Mouse (Mus musculus) MEL (cell line): ENCODE results near the gene Rnf181. TPM values are rescaled to one million over a fixed set of nuclear protein-coding genes. Genes with fewer than 3 reads are reported as not detected.

Source experiments
- DNase-seq: peaks from one replicate; pipeline ENCODE4 v3.0.0; 2011; ENCODE audit warnings: low read depth, low spot score
- H3K27ac ChIP-seq: 2 replicates; pipeline ENCODE4 v1.5.1; 2012; ENCODE audit warnings: low read depth, mild to moderate bottlenecking, control low read depth, low read length, moderate library complexity; ENCODE audit not compliant: control insufficient read depth
- H3K27me3 ChIP-seq, 2 experiments: fragments of 150-350 bp in 1 of 2; sonication (generic) in 1 of 2; 2 replicates each; pipeline ENCODE4 v1.6.1; 2012; ENCODE audit warnings: low read length in 2 of 2, mild to moderate bottlenecking in 2 of 2, improper control_type of control experiment in 1 of 2, moderate library complexity in 1 of 2; ENCODE audit not compliant: insufficient read depth in 2 of 2, control insufficient read depth in 1 of 2
- H3K36me3 ChIP-seq, 2 experiments: 2 replicates each; pipeline ENCODE4 v1.6.1; 2012 to 2014; ENCODE audit warnings: low read length in 2 of 2, improper control_type of control experiment in 1 of 2, inconsistent platforms in 1 of 2, mild to moderate bottlenecking in 1 of 2; ENCODE audit not compliant: insufficient read depth in 2 of 2, control insufficient read depth in 1 of 2
- H3K4me1 ChIP-seq, 2 experiments: fragments of 150-350 bp in 1 of 2; sonication (generic) in 1 of 2; 2 replicates each; pipeline ENCODE4 v1.6.1; 2012; ENCODE audit warnings: low read length in 2 of 2, improper control_type of control experiment in 1 of 2, mild to moderate bottlenecking in 1 of 2; ENCODE audit not compliant: insufficient read depth in 2 of 2, control insufficient read depth in 1 of 2
- H3K4me3 ChIP-seq, 2 experiments: fragments of 150-350 bp in 1 of 2; sonication (generic) in 1 of 2; 2 replicates each; pipeline ENCODE4 v1.5.1; 2012; ENCODE audit warnings: low read depth in 2 of 2, low read length in 2 of 2, mild to moderate bottlenecking in 2 of 2, moderate library complexity in 2 of 2, control low read depth in 1 of 2, improper control_type of control experiment in 1 of 2; ENCODE audit not compliant: control insufficient read depth in 1 of 2, insufficient read depth in 1 of 2
- H3K79me2 ChIP-seq: 2 replicates; pipeline ENCODE4 v1.6.1; 2012; ENCODE audit warnings: mild to moderate bottlenecking, low read length, moderate library complexity; ENCODE audit not compliant: control insufficient read depth, poor library complexity, insufficient read depth
- H3K9ac ChIP-seq: 2 replicates; pipeline ENCODE4 v1.6.1; 2012; ENCODE audit warnings: low read depth, mild to moderate bottlenecking, control low read depth, low read length, moderate library complexity; ENCODE audit not compliant: control insufficient read depth, poor library complexity, severe bottlenecking
- H3K9me3 ChIP-seq: fragments of 150-350 bp; sonication (generic); replicated peaks from 2 replicates; pipeline ENCODE4 v1.6.1; 2012; ENCODE audit warnings: mild to moderate bottlenecking, low read length, improper control_type of control experiment, moderate library complexity; ENCODE audit not compliant: insufficient read depth
- CHD1 ChIP-seq: IDR thresholded peaks from 2 replicates; pipeline ENCODE4 v1.6.1; 2012; ENCODE audit warnings: low read depth, mild to moderate bottlenecking, inconsistent platforms, low read length, improper control_type of control experiment
- CHD2 ChIP-seq: IDR thresholded peaks from 2 replicates; pipeline ENCODE4 v1.6.1; 2011; ENCODE audit warnings: low read length, improper control_type of control experiment
- CTCF ChIP-seq, 3 experiments: IDR thresholded peaks in 2 of 3; conservative IDR thresholded peaks in 1 of 3; 2 replicates each; pipeline ENCODE4 v1.5.1; 2011 to 2012; ENCODE audit warnings: low read length in 3 of 3, low read depth in 2 of 3, mild to moderate bottlenecking in 2 of 3, improper control_type of control experiment in 1 of 3, inconsistent platforms in 1 of 3, mixed read lengths in 1 of 3, moderate library complexity in 1 of 3; ENCODE audit not compliant: control insufficient read depth in 1 of 3, insufficient read depth in 1 of 3, poor library complexity in 1 of 3, severe bottlenecking in 1 of 3
- E2F4 ChIP-seq: IDR thresholded peaks from 2 replicates; pipeline ENCODE4 v1.6.1; 2011; ENCODE audit warnings: low read depth, low read length, improper control_type of control experiment, borderline replicate concordance
- ELF1 ChIP-seq: IDR thresholded peaks from 2 replicates; pipeline ENCODE4 v1.6.1; 2014; ENCODE audit warnings: low read depth, mild to moderate bottlenecking, inconsistent platforms, low read length, improper control_type of control experiment, moderate library complexity
- GABPA ChIP-seq: IDR thresholded peaks from 2 replicates; pipeline ENCODE4 v1.6.1; 2012; ENCODE audit warnings: low read depth, mild to moderate bottlenecking, inconsistent platforms, low read length, improper control_type of control experiment, moderate library complexity
- GATA1 ChIP-seq: IDR thresholded peaks from 2 replicates; pipeline ENCODE4 v1.6.1; 2011; ENCODE audit warnings: low read depth, low read length, improper control_type of control experiment
- HCFC1 ChIP-seq: IDR thresholded peaks from 2 replicates; pipeline ENCODE4 v1.6.1; 2012; ENCODE audit warnings: low read depth, mild to moderate bottlenecking, inconsistent platforms, low read length, improper control_type of control experiment, moderate library complexity
- KAT2A ChIP-seq: conservative IDR thresholded peaks from 2 replicates; pipeline ENCODE4 v1.6.1; 2012; ENCODE audit warnings: low read depth, low read length, improper control_type of control experiment, inconsistent platforms
- MAX ChIP-seq: IDR thresholded peaks from 2 replicates; pipeline ENCODE4 v1.6.1; 2011; ENCODE audit warnings: low read length, improper control_type of control experiment
- MAZ ChIP-seq: IDR thresholded peaks from 2 replicates; pipeline ENCODE4 v1.6.1; 2012; ENCODE audit warnings: low read depth, mild to moderate bottlenecking, inconsistent platforms, low read length, improper control_type of control experiment
- MEF2A ChIP-seq: IDR thresholded peaks from 2 replicates; pipeline ENCODE4 v1.6.1; 2014; ENCODE audit warnings: low read depth, mild to moderate bottlenecking, inconsistent platforms, low read length, improper control_type of control experiment; ENCODE audit not compliant: poor library complexity, insufficient replicate concordance, severe bottlenecking; ENCODE audit errors: extremely low read depth
- NRF1 ChIP-seq: IDR thresholded peaks from 2 replicates; pipeline ENCODE4 v1.6.1; 2014; ENCODE audit warnings: low read depth, mild to moderate bottlenecking, inconsistent platforms, low read length, improper control_type of control experiment, moderate library complexity; ENCODE audit not compliant: poor library complexity, insufficient read depth, severe bottlenecking
- POLR2A ChIP-seq, 2 experiments: IDR thresholded peaks; 2 replicates each; pipeline ENCODE4 v1.6.1; 2011 to 2012; ENCODE audit warnings: low read length in 2 of 2, mild to moderate bottlenecking in 2 of 2, control low read depth in 1 of 2, improper control_type of control experiment in 1 of 2, low read depth in 1 of 2, moderate library complexity in 1 of 2; ENCODE audit not compliant: control insufficient read depth in 1 of 2, insufficient read depth in 1 of 2, poor library complexity in 1 of 2
- POLR2AphosphoS5 ChIP-seq: IDR thresholded peaks from 2 replicates; pipeline ENCODE4 v1.6.1; 2012; ENCODE audit warnings: low read depth, borderline replicate concordance, mild to moderate bottlenecking, inconsistent platforms, low read length, moderate library complexity, mixed read lengths
- RAD21 ChIP-seq: IDR thresholded peaks from 2 replicates; pipeline ENCODE4 v1.6.1; 2011; ENCODE audit warnings: mild to moderate bottlenecking, low read depth, low read length, improper control_type of control experiment
- RCOR1 ChIP-seq: IDR thresholded peaks from 2 replicates; pipeline ENCODE4 v1.6.1; 2012; ENCODE audit warnings: low read depth, mild to moderate bottlenecking, inconsistent platforms, low read length, improper control_type of control experiment
- SIN3A ChIP-seq: IDR thresholded peaks from 2 replicates; pipeline ENCODE4 v1.6.1; 2012; ENCODE audit warnings: low read length, improper control_type of control experiment, inconsistent platforms
- SMC3 ChIP-seq: IDR thresholded peaks from 2 replicates; pipeline ENCODE4 v1.6.1; 2011; ENCODE audit warnings: low read depth, low read length, improper control_type of control experiment
- TAL1 ChIP-seq: IDR thresholded peaks from 2 replicates; pipeline ENCODE4 v1.6.1; 2012; ENCODE audit warnings: mild to moderate bottlenecking, inconsistent platforms, low read length, moderate library complexity, mixed read lengths
- TBP ChIP-seq: IDR thresholded peaks from 2 replicates; pipeline ENCODE4 v1.8.0; 2011; ENCODE audit warnings: low read depth, low read length, improper control_type of control experiment
- UBTF ChIP-seq: IDR thresholded peaks from 2 replicates; pipeline ENCODE4 v1.6.1; 2012; ENCODE audit warnings: low read depth, mild to moderate bottlenecking, inconsistent platforms, low read length, improper control_type of control experiment, moderate library complexity, borderline replicate concordance; ENCODE audit not compliant: insufficient read depth
- USF1 ChIP-seq: IDR thresholded peaks from 2 replicates; pipeline ENCODE4 v1.6.1; 2014; ENCODE audit warnings: low read depth, mild to moderate bottlenecking, inconsistent platforms, low read length, improper control_type of control experiment, moderate library complexity
- USF2 ChIP-seq, 2 experiments: IDR thresholded peaks; 2 replicates each; pipeline ENCODE4 v1.6.1; 2011 to 2012; ENCODE audit warnings: improper control_type of control experiment in 2 of 2, low read length in 2 of 2, borderline replicate concordance in 1 of 2, inconsistent platforms in 1 of 2, low read depth in 1 of 2, mild to moderate bottlenecking in 1 of 2; ENCODE audit not compliant: insufficient read depth in 1 of 2
- ZKSCAN1 ChIP-seq: IDR thresholded peaks from 2 replicates; pipeline ENCODE4 v1.6.1; 2012; ENCODE audit warnings: low read depth, mild to moderate bottlenecking, inconsistent platforms, low read length, improper control_type of control experiment, moderate library complexity
- polyA plus RNA-seq, 2 experiments: library from polyadenylated mRNA; stranded (reverse) in 1 of 2; unstranded in 1 of 2; fragments of >175 nt in 1 of 2; fragments of >200 nt in 1 of 2; gene quantifications; 2 replicates each; pipeline versions ENCODE4 v1.2.1 to v1.2.4; 2012; ENCODE audit warnings: low replicate concordance in 2 of 2, low read depth in 1 of 2; ENCODE audit not compliant: insufficient read length in 2 of 2, insufficient read depth in 1 of 2, missing spikeins in 1 of 2
- total RNA-seq: library from RNA; depleted of rRNA; stranded (reverse); fragments of 300-350 nt; gene quantifications from 2 replicates; pipeline ENCODE4 v1.2.3, GENCODE M21; 2012

Gene Rnf181
- total and polyA plus RNA-seq, 3 experiments, result 47.2 to 268 (median 107) TPM

DNA sequence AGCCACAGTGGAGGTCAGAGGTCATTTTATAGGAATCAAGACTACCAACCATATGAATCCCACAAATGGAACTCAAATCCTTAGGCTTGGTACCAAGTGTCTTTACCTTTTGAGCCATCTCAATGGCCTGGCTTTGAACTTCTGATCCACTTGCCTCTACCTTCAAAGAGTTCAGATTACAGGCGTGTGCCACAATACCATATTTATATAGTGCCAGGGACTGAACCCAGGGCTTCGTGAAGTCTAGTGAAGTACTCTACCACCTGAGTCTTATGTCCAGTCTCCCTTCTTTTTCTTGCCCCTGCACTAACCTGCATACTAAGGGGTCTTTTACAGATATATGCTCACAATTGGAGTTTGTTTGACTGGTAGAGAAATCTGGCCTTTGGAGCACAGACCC is 19.8 kb upstream of the Rnf181 start:
- peak overlapping the region; percentile 99 for H3K27ac ChIP-seq
- TF ChIP-seq POLR2AphosphoS5 (0 out of 2 replicates have a peak, but pooled peaks have one; percentile 61), TBP (0 out of 2 replicates have a peak, but pooled peaks have one; percentile 2), RAD21 (no peak)
- TF ChIP-seq, all 39 proteins: peak for 2
- Histone ChIP-seq H3K4me3 (no peak overlapping the region), H3K79me2 (peaks cover 61% of the 10 kb centered on the region), H3K9me3 (no peaks in the 10 kb centered on the region), H3K36me3 (peaks cover 2 to 62% of the 10 kb centered on the region in 2 experiments; a peak in 3 of 4 replicates), H3K4me1 (peaks cover 15 to 57% of the 10 kb centered on the region in 2 experiments), H3K27me3 (no peaks in the 10 kb centered on the region), H3K9ac (peak overlapping the region; percentile 26; the same call in 1 of the 2 replicates)
- DNase-seq, result peak; percentile 67

DNA sequence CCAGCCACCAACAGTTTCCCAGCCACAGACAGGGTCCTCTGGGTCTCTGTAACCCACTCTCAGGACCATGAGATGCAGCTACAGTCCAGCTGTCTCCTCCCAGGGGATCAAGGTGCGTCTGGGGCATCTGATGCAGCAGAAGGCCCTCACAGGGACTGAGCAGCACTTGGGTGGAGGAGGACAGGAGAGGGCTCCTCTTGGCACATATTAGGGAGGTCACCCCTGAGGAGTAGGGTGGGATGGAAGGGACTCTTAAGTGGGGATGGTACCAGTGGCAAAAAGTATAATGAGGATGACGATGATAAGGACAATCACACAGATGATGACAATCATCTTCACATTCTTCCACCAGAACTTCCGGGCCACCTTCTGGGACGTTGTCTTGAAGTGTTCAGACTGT is 18.5 kb upstream of the Rnf181 start:
- peak overlapping the region; percentile 78 for H3K9ac ChIP-seq
- H3K79me2 ChIP-seq, result peaks cover 60% of the 10 kb centered on the region
- TF ChIP-seq SMC3, result no peak
- TF ChIP-seq UBTF, result no peak
- no peak for TF ChIP-seq RCOR1
- peak; percentile 49; the same call in 1 of the 2 replicates for TF ChIP-seq TBP
- no peak for TF ChIP-seq ELF1
- no peak for TF ChIP-seq MAX
- TF ChIP-seq E2F4, result no peak
- TF ChIP-seq USF1, result no peak
- TF ChIP-seq TAL1, result no peak
- TF ChIP-seq MEF2A, result no peak
- no peak for TF ChIP-seq CHD1
- TF ChIP-seq CTCF (IDR thresholded peaks at IDR 0.05 in 2 of 3, conservative IDR thresholded peaks at IDR 0.05 in 1 of 3; ENCODE audit: control insufficient read depth in 1 of 3, insufficient read depth in 1 of 3, low read depth in 2 of 3, low read length in 3 of 3, poor library complexity in 1 of 3, severe bottlenecking in 1 of 3), result no peak
- TF ChIP-seq POLR2A (IDR thresholded peaks at IDR 0.05; ENCODE audit: control insufficient read depth in 1 of 2, insufficient read depth in 1 of 2, low read depth in 1 of 2, low read length in 2 of 2, poor library complexity in 1 of 2), result peak; percentile 33 to 71; a peak in 2 of 4 replicates
- TF ChIP-seq ZKSCAN1, result no peak
- TF ChIP-seq MAZ, result no peak
- TF ChIP-seq GATA1, result peak; percentile 36; the same call in 1 of the 2 replicates
- no peak for TF ChIP-seq USF2 (IDR thresholded peaks at IDR 0.05; ENCODE audit: borderline replicate concordance in 1 of 2, insufficient read depth in 1 of 2, low read depth in 1 of 2, low read length in 2 of 2)
- no peak for TF ChIP-seq HCFC1
- TF ChIP-seq NRF1, result no peak
- TF ChIP-seq POLR2AphosphoS5, result 0 out of 2 replicates have a peak, but pooled peaks have one; percentile 43
- TF ChIP-seq RAD21, result no peak
- no peak for TF ChIP-seq SIN3A
- no peak for TF ChIP-seq CHD2
- TF ChIP-seq KAT2A, result no peak
- no peak for TF ChIP-seq GABPA
- H3K27ac ChIP-seq, result peak overlapping the region; percentile 99
- no peaks in the 10 kb centered on the region for H3K9me3 ChIP-seq
- DNase-seq, result peak; percentile 80
- H3K4me3 ChIP-seq, result peak overlapping the region; percentile 49 to 51
- peaks cover 2 to 66% of the 10 kb centered on the region in 2 experiments; a peak in 3 of 4 replicates for H3K36me3 ChIP-seq
- H3K27me3 ChIP-seq, result no peaks in the 10 kb centered on the region
- H3K4me1 ChIP-seq, result peaks cover 15 to 64% of the 10 kb centered on the region in 2 experiments
